Mouse (Mus musculus) layer of hippocampus, postnatal 36 days (tissue): ENCODE measurements around the gene Tiprl. TPM values are rescaled to one million over a fixed set of nuclear protein-coding genes. Genes with fewer than 3 reads are reported as not detected.

Experiments used
- DNase-seq, 2 experiments: peaks; one replicate each; pipeline ENCODE4 v3.0.0; 2022
- total RNA-seq, 2 experiments: library from RNA; stranded (reverse); gene quantifications; 2 replicates each; pipeline ENCODE4 v1.2.3; 2021

Tiprl gene
- total RNA-seq, 2 experiments from 2014 or later, result 65.9 to 73.3 TPM

DNA sequence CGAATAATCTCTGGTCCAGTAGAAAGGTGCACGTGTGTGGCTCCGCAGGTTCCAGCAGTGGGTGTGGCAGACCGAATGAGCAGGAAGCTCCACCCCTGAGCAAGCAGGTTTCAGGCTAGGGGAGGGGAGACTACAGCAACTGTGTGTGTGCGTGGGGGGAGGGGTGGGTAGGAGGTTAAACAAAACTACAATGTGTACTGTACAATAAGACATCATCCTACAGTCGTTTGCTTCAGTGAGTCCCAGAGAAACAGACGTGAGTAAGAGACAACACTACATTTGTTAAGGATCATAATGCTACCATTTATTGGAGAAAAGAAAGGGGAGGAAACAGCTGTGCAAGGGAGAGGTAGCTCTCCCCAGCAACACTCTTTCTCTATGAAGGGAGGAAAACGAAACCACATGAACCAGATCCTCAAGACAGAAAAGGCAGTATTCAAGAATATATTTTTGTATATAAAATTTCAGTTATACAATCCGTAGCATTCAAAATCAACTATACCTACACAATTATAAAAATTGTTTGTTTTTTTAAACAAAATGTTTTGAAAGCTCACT is 62.7 kb downstream of the Tiprl start:
- DNase-seq, result no peak

DNA sequence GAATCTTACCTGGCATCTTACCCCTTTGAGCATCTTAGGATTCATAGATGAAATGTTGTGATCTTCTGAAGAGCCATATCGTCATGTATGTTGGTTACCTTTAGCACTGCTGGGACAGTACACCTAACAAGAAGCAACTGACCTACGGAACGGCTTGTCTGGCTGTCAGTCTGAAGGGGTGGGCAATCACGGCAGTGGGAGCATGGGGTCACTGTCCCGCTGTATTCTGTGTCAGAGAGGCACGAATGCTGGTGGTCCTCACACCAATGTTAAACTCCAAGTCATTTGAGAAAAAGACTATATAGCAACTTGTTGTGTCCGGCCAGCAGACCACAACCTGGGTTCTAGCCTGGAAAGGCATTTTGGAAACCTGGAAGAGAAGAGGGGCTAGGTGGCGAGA is 65.5 kb downstream of the Tiprl start:
- no peak for DNase-seq

GRCm38 (mm10) chr1:165170157-165170556 is 66.6 kb downstream of the Tiprl start:
- no peak for DNase-seq

GRCm38 (mm10) chr1:165169462-165169861 is 67.3 kb downstream of the Tiprl start:
- no peak for DNase-seq

- DNase-seq, result no peak
These were observed 71.9 kb downstream of the Tiprl start for GRCm38 (mm10) chr1:165164920-165165319.

Other genes starting within 250 kb of the Tiprl start
- gene Tbx19, start 76.2 kb downstream of the Tiprl start, total RNA-seq, result not detected
- gene Sft2d2, start 42.6 kb downstream of the Tiprl start, total RNA-seq, result 10 to 100 TPM; 10.7 to 12.2 TPM
- gene Gpr161, start 58.8 kb upstream of the Tiprl start, total RNA-seq, result 10 to 100 TPM; 69.1 to 82.3 TPM
- gene Dcaf6, start 223.5 kb upstream of the Tiprl start, total RNA-seq, result 10 to 100 TPM; 87.4 to 91.4 TPM
- gene Mpc2, start 223.6 kb upstream of the Tiprl start, total RNA-seq, result 100 to 1,000 TPM; 138 to 150 TPM
- under 1 TPM; 0.42 to 0.63 TPM for gene Adcy10, start 248.2 kb upstream of the Tiprl start, total RNA-seq